Mouse (Mus musculus) erythroblast, embryonic 14.5 days (primary cell): ENCODE results near the gene Gm10190.

Experiments used
- GATA1 ChIP-seq: IDR thresholded peaks from 2 replicates; pipeline ENCODE4 v1.6.1; 2012; ENCODE audit warnings: low read length, inconsistent platforms, mixed read lengths
- TAL1 ChIP-seq: IDR thresholded peaks from 3 replicates; pipeline ENCODE4 v1.6.1; 2012; ENCODE audit warnings: low read length, inconsistent platforms, mixed read lengths

- no peak for TF ChIP-seq TAL1
- TF ChIP-seq GATA1: no peak
Observed at GRCm38 (mm10) chr17:80332386-80332785, 41.0 kb downstream of the Gm10190 start.
